Mouse (Mus musculus) forebrain, embryonic 15.5 days (tissue): Measurements from ENCODE around the gene Stat3. TPM values are rescaled to one million over a fixed set of nuclear protein-coding genes. Genes with fewer than 3 reads are reported as not detected.

Source experiments
- ATAC-seq: fragments of 200-750 bp; cut with Nextera tagmentation; replicated peaks from 2 replicates; pipeline ENCODE4 v1.8.0; 2017; ENCODE audit warnings: mild to moderate bottlenecking, moderate TSS enrichment, moderate library complexity
- H3K27ac ChIP-seq: fragments of 300-500 bp; sonication (generic); replicated peaks from 2 replicates; pipeline ENCODE4 v1.5.1; 2015; ENCODE audit warnings: mild to moderate bottlenecking, inconsistent platforms
- H3K27me3 ChIP-seq: fragments of 300-500 bp; sonication (generic); 2 replicates; pipeline ENCODE4 v1.6.1; 2015; ENCODE audit warnings: inconsistent platforms
- H3K36me3 ChIP-seq: fragments of 300-500 bp; sonication (generic); 2 replicates; pipeline ENCODE4 v1.6.1; 2015; ENCODE audit warnings: mild to moderate bottlenecking, inconsistent platforms
- H3K4me1 ChIP-seq: fragments of 300-500 bp; sonication (generic); 2 replicates; pipeline ENCODE4 v1.6.1; 2015; ENCODE audit warnings: inconsistent platforms
- H3K4me2 ChIP-seq: fragments of 300-500 bp; sonication (generic); replicated peaks from 2 replicates; pipeline ENCODE4 v1.6.1; 2015; ENCODE audit warnings: mild to moderate bottlenecking, inconsistent platforms
- H3K4me3 ChIP-seq: fragments of 300-500 bp; sonication (generic); 2 replicates; pipeline ENCODE4 v1.5.1; 2015; ENCODE audit warnings: mild to moderate bottlenecking, inconsistent platforms
- H3K9ac ChIP-seq: fragments of 300-500 bp; sonication (generic); replicated peaks from 2 replicates; pipeline ENCODE4 v1.6.1; 2015; ENCODE audit warnings: mild to moderate bottlenecking, inconsistent platforms
- H3K9me3 ChIP-seq: fragments of 300-500 bp; sonication (generic); 2 replicates; pipeline ENCODE4 v1.6.1; 2016; ENCODE audit warnings: inconsistent platforms
- WGBS: fragments of 180-500 bp; shearing (Covaris S2); methylation state at CpG from one replicate; pipeline ENCODE4 v1.1.7; 2015; ENCODE audit warnings: mixed read lengths; 5-methylcytosine and 5-hydroxymethylcytosine counted together
- polyA plus RNA-seq: library from polyadenylated mRNA; unstranded; fragments of >200 nt; fragmentation: Nextera tagmentation; extraction: Ambion mirVana; gene quantifications from 2 replicates; pipeline ENCODE4 v1.2.1, GENCODE M21; 2015

The Stat3 gene
- polyA plus RNA-seq, 1 experiment from 2014 or later: 31.1 TPM

DNA sequence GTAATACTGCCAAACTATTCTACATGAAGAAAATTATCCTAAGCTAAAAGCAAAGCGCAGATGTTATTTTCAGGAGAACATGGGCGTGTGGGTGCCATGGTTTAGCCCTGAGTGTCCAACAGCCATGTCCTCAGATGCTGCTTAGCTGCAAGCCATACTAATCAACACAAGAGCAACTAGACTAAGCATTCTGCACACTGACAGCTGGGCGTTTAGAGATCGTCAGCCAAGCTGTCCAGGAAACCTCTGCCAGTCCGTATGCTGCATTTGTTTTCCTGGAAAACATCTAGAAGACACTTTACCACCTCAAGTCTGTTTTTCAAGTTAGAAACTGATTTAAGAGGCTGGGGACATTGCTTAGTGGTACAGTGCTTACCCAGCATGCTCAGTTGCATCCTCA lies 24.9 kb downstream of the Stat3 start:
- Histone ChIP-seq H3K27me3 (no peaks in the 10 kb centered on the region), H3K4me3 (no peak overlapping the region), H3K4me1 (no peaks in the 10 kb centered on the region), H3K36me3 (no peaks in the 10 kb centered on the region), H3K9me3 (no peaks in the 10 kb centered on the region), H3K4me2 (no peak overlapping the region), H3K9ac (no peak overlapping the region), H3K27ac (no peak overlapping the region)
- no peak for ATAC-seq
- 77% methylated on average over 5 of the region's 5 CpGs for WGBS

DNA sequence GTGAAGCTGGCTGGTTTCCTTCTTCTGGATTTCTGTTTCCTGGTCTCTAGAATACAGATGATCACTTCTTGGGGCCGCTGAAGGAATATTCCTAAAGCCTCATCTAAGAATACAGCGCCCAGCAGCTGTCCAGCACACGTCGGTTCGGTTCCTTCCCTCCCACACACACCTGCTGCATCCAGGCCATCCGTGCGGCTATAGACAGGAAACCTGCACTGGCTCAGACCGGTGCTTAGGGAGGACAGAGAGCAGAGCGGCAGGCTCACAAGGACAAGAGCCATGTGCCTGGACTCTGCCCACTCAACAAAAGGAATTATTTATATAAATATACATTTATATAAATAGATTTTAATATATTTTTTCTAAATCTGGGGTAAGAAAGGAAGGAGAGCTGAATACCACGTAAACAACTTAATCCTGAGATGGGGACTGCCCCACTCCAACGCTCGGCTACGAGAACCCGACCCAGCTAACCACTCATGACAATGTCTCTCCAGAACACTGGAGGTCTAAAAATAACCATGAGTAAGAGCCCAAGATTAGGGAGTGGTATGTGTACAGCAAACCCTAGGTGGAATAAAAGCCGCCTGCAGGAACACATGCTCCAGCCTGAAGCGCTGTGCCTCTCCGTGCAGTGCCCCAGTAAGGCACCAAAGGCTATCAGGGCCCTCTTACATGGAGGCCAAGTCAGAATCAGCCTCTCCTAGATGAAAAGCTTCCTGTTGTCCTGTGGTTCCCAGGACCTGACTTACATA lies 26.8 kb downstream of the Stat3 start:
- WGBS: 89% methylated on average over 17 of the region's 17 CpGs
- no peak overlapping the region for H3K27ac ChIP-seq
- no peaks in the 10 kb centered on the region for H3K36me3 ChIP-seq
- H3K27me3 ChIP-seq: no peaks in the 10 kb centered on the region
- H3K4me1 ChIP-seq: no peaks in the 10 kb centered on the region
- ATAC-seq: no peak
- no peak overlapping the region for H3K9ac ChIP-seq
- H3K4me2 ChIP-seq: no peak overlapping the region
- no peak overlapping the region for H3K4me3 ChIP-seq
- no peaks in the 10 kb centered on the region for H3K9me3 ChIP-seq

DNA sequence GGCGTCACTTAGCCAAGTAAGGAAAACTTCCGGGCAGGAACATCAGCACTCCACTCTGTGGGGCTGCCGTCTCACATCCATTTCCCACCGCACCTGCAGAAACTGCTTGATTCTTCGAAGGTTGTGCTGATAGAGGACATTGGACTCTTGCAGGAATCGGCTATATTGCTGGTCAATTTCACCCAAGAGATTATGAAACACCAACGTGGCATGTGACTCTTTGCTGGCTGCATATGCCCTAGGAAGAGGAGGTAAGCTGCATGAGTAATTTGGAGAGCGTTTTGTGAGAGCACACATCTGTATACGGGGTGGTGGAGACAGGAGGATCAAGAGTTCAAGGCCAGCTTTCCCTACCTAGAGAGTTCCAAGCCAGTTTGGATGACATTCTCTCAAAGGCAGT lies 30.8 kb downstream of the Stat3 start:
- H3K27me3 ChIP-seq: no peaks in the 10 kb centered on the region
- no peak for ATAC-seq
- H3K36me3 ChIP-seq: no peaks in the 10 kb centered on the region; the same call in 1 of the 2 replicates
- no peaks in the 10 kb centered on the region for H3K4me1 ChIP-seq
- H3K9me3 ChIP-seq: no peaks in the 10 kb centered on the region
- H3K27ac ChIP-seq: no peak overlapping the region
- no peak overlapping the region for H3K4me2 ChIP-seq
- WGBS: 88% methylated on average over 9 of the region's 9 CpGs
- no peak overlapping the region for H3K4me3 ChIP-seq
- no peak overlapping the region for H3K9ac ChIP-seq

DNA sequence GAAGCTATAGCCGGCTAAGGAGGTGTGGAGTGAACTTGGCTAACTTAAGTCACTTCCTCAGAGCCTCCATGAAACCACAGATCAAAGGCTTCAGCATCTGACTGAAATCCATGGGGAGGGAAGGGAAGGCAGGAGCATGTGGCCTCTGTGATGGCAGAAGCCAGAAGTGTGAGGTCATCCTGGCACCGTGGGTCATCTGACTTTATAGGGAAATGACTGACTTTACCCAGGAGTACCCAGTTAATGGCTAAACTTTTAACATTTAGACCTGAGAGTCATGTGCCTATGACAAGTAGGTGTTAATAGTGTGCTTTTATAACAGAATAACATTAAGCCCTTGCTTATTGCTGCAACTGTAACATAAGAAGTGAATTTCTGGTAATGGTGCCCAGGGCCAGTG lies 31.2 kb downstream of the Stat3 start:
- H3K36me3 ChIP-seq: peaks cover 3% of the 10 kb centered on the region
- ATAC-seq: no peak
- no peak overlapping the region for H3K4me3 ChIP-seq
- H3K4me1 ChIP-seq: no peaks in the 10 kb centered on the region
- H3K4me2 ChIP-seq: no peak overlapping the region
- no peaks in the 10 kb centered on the region for H3K9me3 ChIP-seq
- WGBS: 90% methylated on average over 2 of the region's 2 CpGs
- no peak overlapping the region for H3K27ac ChIP-seq
- no peak overlapping the region for H3K9ac ChIP-seq
- no peaks in the 10 kb centered on the region for H3K27me3 ChIP-seq

DNA sequence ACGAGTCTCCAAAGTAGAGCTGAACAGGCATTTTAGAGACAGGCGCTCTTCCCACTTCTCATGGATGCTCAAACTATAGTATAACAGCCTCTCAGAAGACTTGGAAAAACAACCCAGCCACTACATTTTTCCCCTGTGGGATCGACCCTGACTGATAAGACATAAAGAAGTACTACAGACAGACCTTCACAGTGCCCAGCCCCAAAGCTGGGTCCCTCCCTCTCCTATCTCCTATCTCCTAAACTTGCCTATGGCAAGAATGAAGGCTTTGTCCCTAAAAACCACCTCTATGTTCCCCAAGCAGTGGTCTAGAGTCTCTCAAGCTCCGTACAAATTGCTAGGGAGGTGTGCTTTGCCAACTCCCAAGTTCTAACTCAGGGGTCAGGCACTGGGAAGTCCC lies 32.5 kb downstream of the Stat3 start:
- Histone ChIP-seq H3K27ac (no peak overlapping the region), H3K27me3 (no peaks in the 10 kb centered on the region), H3K36me3 (peaks cover 10% of the 10 kb centered on the region), H3K4me1 (no peaks in the 10 kb centered on the region), H3K9me3 (no peaks in the 10 kb centered on the region), H3K4me2 (no peak overlapping the region), H3K4me3 (no peak overlapping the region), H3K9ac (no peak overlapping the region)
- ATAC-seq: no peak
- 91% methylated on average over 4 of the region's 4 CpGs for WGBS

DNA sequence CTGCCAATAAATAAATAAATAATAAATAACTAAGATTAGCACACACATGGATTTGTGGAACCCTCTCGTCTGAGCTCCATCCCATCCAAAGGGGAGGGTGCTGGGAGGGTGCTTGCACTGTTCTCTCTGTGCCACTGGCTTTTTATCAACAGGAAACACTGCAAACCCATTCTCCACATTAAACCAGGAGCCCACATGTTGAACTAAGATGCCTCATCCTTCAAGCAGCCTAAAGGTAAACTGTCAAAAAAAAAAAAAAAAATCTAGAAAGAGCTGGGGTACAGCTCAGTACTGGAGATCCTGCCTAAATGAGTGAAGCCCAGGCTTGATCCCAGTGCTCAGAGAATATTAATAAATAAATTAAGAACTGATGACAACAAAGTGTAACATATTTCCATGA lies 33.4 kb downstream of the Stat3 start:
- Histone ChIP-seq H3K36me3 (peaks cover 18% of the 10 kb centered on the region), H3K9ac (no peak overlapping the region), H3K27me3 (no peaks in the 10 kb centered on the region), H3K4me3 (no peak overlapping the region), H3K27ac (no peak overlapping the region), H3K4me1 (no peaks in the 10 kb centered on the region), H3K4me2 (no peak overlapping the region), H3K9me3 (no peaks in the 10 kb centered on the region)
- no peak for ATAC-seq
- WGBS: 85% methylated on average over 1 of the region's 1 CpGs

DNA sequence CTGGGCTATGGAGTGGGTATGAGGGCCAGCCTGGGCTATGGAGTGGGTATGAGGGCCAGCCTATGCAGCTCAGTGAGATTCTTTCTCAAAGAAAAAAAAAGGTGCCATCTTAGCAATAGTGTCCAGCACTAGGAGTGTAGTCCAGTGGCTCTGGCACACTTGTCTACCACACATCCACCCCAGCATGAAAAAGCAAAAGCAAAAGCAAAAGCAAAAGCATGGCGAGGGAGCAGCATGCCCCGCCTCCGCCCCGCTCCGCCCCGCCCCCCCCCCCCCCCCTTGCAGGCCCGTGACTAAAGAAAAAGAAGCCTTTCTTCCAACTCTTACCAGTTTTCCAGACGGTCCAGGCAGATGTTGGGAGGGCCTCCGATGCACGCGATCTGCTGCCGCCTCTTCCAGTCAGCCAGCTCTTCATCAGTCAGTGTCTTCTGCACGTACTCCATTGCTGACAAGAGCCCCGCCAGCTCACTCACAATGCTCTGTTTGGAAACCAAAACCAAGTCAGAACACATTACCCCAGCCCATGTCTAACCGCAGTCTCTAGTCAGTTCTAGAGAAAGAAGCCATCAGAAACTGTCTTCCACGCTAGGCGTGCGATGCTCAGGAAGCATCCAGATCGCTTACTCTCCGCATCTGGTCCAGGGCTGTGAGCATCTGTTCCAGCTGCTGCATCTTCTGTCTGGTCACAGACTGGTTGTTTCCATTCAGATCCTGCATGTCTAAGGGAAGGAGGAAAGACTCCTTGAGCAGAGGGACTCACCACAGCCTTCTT lies 34.6 kb downstream of the Stat3 start:
- no peak overlapping the region for H3K4me3 ChIP-seq
- H3K9me3 ChIP-seq: no peaks in the 10 kb centered on the region
- H3K4me1 ChIP-seq: no peaks in the 10 kb centered on the region
- no peak for ATAC-seq
- H3K36me3 ChIP-seq: peaks cover 18% of the 10 kb centered on the region
- no peak overlapping the region for H3K27ac ChIP-seq
- H3K9ac ChIP-seq: no peak overlapping the region
- no peaks in the 10 kb centered on the region for H3K27me3 ChIP-seq
- WGBS: 81% methylated on average over 14 of the region's 20 CpGs
- H3K4me2 ChIP-seq: no peak overlapping the region

DNA sequence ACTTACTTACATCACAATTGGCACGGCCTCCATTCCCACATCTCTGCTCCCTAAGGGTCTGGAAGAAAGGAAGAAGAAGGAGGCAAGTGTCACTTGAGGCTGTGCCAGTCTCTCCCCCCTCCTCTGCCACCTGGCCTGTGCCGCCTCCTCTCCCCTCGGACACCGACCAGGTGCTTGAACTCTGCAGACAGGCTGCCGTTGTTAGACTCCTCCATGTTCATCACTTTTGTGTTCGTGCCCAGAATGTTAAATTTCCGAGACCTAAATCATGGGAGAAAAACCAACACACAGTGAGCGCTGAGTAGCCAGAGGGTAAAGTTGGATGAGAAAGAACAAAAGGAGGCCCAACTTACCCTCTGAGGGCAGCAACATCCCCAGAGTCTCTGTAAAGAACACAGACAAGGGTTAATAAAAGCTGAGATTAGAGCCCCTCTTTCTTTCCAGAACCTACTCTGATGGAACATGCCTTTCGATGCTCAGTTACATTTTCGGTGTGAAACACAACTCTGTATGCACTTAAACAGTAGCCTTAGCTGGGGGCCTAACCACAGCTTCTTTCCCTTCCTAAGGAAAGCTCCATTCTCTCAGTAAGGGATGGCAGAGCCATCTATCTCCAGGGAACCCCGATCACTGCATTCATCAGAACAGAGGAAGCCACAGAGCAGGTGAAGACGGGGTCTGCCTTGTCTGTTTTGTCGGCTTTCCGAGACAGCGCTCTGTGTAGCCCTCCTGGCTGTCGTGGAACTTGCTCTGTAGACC lies 40.7 kb downstream of the Stat3 start:
- Histone ChIP-seq H3K4me3 (no peak overlapping the region), H3K27ac (peak overlapping the region; percentile 56), H3K9me3 (no peaks in the 10 kb centered on the region), H3K9ac (no peak overlapping the region), H3K4me1 (peaks cover 27% of the 10 kb centered on the region), H3K4me2 (no peak overlapping the region), H3K27me3 (no peaks in the 10 kb centered on the region), H3K36me3 (peaks cover 18% of the 10 kb centered on the region)
- 51% methylated on average over 15 of the region's 16 CpGs for WGBS
- no peak for ATAC-seq

DNA sequence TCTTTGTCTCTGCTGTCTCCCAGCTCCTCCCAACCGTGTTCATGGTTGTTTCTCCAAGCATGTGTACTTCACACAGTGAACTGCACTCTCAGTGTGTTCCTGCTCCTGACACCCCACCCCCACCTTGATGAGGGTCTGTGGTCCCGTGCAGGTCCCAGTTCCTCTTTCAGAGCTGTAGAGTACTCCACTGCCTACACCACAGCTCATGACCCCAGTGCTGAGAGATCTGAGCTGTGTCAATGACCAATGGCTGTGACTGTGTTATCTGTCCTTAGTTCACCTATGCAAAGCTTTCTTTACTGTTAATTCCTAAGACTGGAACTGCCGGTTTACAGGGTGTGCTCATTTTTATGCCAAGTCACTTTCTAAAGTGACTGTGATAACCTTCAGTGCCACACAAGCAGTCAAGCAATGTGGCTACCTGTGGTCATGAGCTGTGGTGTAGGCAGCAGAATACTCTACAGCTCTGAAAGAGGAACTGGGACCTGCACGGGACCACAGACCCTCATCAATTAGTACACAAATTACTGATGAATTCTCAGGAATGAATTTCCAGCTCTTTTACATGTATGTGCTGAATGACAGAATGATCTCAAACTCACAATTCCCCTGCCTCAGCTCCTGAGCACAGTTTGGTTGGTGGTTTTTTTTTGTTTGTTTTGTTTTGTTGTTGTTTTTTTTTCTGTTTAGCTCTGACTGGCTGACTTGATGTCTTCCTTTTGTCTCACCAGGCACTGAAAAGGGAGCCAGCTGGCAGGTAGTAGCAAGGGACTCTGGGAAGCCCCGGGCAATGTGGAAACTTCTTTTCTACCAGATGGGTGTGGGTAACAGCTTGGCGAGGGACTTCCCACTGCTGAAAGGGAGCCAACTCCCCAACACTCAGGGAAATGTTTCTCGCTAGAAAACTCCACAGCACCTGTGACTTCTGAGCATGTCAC lies 41.8 kb downstream of the Stat3 start:
- Histone ChIP-seq H3K9ac (no peak overlapping the region), H3K27me3 (no peaks in the 10 kb centered on the region), H3K4me2 (no peak overlapping the region), H3K9me3 (no peaks in the 10 kb centered on the region), H3K36me3 (peaks cover 14% of the 10 kb centered on the region), H3K4me3 (no peak overlapping the region), H3K4me1 (peaks cover 28% of the 10 kb centered on the region), H3K27ac (peak overlapping the region; percentile 56; the same call in 1 of the 2 replicates)
- ATAC-seq: no peak; the same call in 1 of the 2 replicates
- WGBS: 53% methylated on average over 7 of the region's 7 CpGs

DNA sequence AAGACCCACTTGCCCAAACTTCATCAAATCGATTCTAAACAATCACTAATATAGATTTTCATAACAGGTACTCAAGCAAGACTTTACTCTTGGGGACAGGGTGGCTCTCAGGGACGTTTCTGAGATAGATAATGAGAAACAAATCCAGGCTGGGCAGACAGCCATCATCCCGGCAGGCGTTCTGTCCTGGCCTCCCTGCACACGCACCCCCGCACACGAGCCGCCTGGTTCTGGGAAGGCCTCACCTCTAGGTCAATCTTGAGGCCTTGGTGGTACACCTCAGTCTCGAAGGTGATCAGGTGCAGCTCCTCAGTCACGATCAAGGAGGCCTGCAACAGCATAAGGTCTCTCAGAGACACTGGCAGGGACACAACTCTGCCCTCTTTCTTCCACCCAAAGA lies 43.3 kb downstream of the Stat3 start:
- no peaks in the 10 kb centered on the region for H3K27me3 ChIP-seq
- no peak overlapping the region for H3K4me2 ChIP-seq
- ATAC-seq: no peak
- WGBS: 69% methylated on average over 10 of the region's 10 CpGs
- H3K4me3 ChIP-seq: no peak overlapping the region
- peaks cover under 1% of the 10 kb centered on the region for H3K36me3 ChIP-seq
- H3K4me1 ChIP-seq: peaks cover 28% of the 10 kb centered on the region
- H3K9ac ChIP-seq: no peak overlapping the region
- H3K9me3 ChIP-seq: no peaks in the 10 kb centered on the region
- no peak overlapping the region for H3K27ac ChIP-seq

DNA sequence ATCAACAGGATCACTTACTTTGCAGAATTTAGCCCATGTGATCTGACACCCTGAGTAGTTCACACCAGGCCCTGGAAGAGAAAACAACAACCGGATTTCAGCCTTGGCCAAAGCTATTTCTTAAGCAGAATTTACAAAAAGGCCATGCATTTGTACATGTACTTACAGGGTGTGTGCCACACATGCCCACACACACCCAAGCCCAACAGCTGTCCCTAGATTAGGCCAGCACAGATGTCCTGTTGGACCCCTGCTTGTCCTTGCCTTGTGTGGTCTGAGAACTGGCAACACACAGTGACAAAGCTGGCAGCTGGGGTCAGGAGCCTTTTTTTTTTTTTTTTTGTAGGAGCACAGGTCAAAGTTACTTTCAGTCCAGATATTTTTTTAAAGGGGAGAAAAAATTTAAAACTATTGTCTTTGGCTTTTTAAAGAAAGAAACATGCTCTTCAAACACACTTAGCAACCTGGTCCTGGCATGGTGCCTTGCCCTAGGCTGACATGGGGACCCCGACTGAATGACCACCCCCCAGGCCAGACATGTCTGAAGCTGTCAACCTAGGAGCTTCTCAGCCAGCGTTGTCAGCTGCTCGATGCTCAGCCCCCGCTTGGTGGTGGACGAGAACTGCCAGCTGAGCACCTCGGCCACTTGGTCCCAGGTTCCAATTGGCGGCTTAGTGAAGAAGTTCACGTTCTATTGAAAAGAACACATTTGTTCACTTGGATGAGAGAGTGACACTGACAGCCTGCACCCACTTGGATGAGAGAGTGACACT lies 45.0 kb downstream of the Stat3 start:
- ATAC-seq: no peak
- Histone ChIP-seq H3K36me3 (no peaks in the 10 kb centered on the region), H3K4me1 (peaks cover 36% of the 10 kb centered on the region), H3K4me3 (no peak overlapping the region), H3K9ac (no peak overlapping the region), H3K27me3 (no peaks in the 10 kb centered on the region), H3K9me3 (no peaks in the 10 kb centered on the region), H3K4me2 (no peak overlapping the region), H3K27ac (no peak overlapping the region)
- WGBS: 72% methylated on average over 9 of the region's 9 CpGs
